Mouse (Mus musculus) mouse trophoblast stem cell (cell line): Measurements from ENCODE around the gene Rtl8b.
"Not testable (repeated sequence)": the region's sequence is repeated elsewhere in the genome, so short reads cannot be mapped to it uniquely, and the experiment has no call there.

ENCODE experiments used
- in situ Hi-C, 2 experiments: fragments of 300-500 bp; cut with MseI, MboI; formaldehyde crosslinking; loops; 2 replicates in 1 of 2; 3 replicates in 1 of 2; pipeline ENCODE4 v1.15.1; 2025

The Rtl8b gene

DNA sequence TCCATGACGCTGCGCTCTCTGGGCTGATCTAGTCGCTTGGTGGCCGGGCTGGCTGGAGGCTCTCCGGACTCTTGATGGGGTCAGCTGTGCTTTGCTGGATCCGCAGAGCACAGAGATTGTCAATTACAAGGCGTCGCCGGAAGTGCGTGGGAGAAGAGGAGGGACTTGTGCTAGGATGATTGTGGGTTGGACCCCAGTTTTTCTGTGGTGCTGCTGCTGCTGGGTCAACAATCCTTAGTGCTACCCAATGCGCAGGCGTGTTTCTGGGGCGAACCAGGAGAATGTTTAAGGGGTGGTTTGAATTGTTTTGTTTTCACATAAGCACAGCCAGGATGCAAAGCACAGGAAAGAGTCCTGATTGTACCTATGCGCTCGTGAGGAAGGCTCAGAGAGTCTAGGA lies at the start of gene Rtl8b:
TSS of gene Rtl8b (minus strand) at position 115 of the 400 bp plus-strand sequence.
- in situ Hi-C loops, result loop anchor here in 1 of 2 experiments (5.0 kb wide), 1 partner anchor 68 kb away; no protein-coding TSS in a partner anchor

DNA sequence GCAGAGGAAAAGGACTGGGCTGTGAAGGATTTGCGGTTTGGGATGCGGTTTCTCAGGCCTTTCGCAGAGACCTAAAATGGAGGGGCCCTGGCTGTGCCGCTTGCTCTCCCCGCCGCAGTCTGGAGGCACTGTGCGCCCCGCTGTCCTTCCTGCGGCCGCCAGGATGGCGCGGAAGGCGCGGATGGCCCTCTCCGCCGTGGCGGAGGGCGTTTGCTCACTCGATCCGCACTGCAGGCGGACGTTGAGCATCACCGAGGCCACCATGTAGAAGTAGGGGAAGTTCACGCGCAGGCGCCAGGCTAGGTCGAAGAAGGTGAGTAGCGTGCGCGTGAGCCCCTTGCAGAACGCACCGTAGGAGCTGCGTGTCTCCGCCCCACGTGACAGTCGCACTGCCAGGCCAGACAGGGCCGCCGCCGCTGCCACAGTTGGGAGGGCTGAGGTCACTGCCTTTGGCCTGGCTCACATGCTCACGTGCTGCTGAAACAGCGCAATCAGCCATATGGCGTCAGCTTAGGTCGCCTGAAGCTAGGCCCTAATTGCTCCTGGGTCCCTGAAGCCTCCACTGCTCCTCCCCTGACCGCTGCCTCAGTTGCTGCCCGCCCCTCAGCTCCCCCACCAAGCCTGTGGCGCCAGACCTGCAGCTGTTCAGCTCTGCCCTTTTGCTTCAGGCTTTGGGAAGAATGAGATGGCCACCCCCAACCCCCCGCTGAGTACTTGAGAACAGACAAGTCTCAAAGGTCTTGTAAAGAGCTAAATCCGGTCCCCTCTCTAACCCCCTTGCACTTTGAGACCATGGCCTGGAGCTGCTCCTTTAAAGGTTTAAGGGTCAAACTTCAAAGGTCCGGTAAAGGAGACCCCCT lies 46.3 kb upstream of the Rtl8b start:
- in situ Hi-C loops, result no loop called here

DNA sequence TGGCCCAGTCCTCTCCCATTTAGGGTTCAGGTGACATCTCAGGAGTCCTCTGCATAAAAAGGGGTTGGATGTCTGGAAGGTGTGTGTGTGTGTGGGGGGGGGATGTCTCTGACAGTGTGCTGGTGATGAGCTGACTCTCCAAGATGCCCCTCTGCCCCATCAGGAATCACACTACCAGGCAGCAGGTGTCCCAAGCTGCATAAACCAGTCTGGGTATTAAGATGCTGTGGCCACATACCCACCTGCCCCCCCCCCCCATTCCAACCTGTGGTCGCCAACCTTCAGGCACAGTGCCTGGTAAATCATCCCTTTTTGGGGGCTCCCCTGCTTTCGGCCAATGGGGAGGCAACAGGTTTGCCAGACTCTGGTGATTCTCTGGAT lies 45.7 kb upstream of the Rtl8b start:
- in situ Hi-C loops, result no loop called here

DNA sequence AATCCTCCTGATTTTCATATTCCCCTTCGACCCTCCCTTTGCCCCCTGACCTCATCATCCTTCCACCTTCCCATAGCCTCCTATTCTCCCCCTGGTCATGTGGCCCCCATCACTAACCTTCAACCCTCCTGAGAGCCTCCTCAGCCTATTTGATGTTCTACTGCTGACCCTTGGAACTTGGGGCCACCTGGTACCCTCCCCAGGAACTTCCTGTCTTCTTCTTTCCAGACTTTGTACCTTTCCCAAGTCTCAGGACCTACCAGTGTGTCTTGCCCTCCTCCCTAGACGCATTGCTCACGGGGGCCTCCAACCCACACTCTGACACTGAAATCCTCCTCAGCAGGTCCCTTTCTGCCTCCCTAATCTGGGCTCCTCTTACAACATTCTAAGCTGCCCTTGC lies 32.5 kb upstream of the Rtl8b start:
- in situ Hi-C loops, result no loop called here

DNA sequence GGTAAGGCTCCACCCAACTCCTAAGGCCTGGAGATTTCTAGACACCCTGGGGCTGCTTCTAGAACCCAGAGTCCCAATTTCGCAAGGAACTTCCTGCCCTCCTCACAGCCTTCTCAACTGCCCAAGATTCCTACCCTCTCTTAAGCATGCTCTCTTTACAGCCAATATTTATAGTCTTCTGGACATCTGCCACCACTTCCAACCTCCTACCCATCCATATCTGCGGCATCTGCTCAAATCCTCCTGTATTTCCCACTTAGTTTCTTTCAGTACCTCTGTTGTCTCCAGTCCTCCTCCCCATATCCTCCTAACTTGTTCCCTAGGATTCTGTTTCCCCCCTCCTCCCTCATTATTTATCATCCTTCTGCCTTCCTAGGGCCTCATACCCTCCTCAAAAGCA lies 29.0 kb upstream of the Rtl8b start:
- in situ Hi-C loops, result no loop called here

DNA sequence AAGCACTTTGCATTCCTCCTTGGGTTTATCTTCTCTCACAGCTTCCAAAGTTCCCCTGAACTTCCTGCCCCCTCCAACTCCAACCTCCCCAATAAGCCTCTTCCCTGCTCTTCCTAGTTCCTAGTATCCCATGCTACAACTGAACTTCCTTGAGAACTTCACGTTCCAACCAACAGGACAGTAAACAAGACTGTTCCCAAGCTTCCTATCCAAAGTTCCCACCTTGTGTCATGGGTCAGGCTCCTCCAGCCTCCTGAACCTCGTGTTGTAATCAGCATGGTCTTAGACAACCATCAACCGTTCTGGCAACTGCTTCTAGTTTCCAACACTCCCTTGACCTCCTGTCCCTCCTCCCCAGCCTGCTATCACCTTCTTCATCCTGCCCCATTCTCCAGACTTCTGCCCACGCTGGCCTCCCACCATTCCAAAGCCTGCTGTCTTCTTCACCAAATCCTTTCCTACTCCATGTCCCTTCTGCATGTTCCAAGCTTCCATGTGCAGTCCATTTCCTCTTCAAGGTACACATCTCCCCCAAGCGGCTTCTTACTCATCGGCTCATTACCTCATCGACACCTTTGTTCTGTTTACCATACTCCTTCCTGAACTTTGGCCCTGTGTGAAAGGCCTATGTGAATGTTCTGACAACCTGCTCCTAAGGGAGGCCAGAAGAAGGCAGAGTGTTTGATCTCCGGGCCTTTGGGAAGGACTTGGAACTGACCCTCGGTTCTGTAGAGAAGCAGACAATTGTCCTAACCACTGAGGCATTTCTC lies 24.0 kb upstream of the Rtl8b start:
- in situ Hi-C loops, result no loop called here

DNA sequence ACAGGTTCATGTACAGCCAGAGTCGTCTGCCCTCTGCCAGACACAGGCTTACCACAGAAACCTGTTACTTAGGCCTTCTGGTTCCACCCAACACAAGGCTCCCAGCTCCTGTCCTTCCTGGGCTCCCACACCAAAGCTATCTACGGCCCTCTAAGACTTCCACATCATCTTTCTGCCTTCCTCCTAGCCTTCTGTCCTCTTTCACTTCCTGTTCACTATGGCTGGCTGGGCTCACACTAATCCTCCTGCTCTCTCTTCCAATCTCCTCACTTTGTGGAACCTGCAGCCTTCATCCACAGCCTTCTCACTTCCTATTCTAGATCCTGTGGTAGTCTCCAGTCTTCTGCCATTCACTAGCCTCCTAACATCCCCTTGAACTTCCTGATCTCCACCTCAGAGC lies 22.9 kb upstream of the Rtl8b start:
- in situ Hi-C loops, result no loop called here

DNA sequence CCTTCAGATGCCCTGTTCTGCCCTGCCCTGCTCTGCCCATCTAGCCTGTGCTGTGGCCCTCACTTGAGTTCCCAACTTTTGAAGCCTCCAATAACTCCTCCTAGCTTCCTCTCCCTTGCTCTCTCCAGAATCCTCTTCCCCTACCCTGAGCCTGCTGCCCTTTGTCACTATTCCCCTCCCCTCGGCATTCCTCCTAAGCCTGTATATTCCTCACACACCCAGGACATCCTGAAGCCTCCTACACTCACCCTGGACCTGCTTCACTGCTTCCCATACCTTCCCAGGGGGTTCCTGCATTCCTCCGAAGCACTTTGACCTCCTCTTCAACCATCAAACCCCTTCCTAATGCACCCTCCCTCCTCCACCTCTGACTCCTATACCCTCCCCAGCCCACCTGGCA lies 21.9 kb upstream of the Rtl8b start:
- in situ Hi-C loops, result no loop called here

DNA sequence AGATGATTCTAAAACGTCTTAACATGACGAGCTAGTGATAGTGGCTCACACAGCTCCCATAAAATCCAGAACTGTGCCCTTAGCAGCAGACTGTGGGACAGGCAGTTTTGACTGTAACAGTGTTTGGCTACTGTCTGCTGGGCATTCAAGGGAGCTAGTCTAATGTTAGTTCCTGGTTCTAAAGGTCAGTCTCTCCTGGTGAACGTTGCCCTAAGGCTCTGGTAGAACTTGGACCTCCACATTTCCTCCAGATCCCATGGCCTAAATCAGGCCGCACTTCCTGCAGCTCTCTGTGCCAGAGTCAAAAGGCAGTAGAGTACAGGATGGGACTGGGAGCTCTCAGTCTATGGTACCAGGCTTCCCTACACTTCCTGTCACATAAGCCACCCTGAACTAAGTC lies 14.5 kb upstream of the Rtl8b start:
- in situ Hi-C loops, result not testable (repeated sequence)

DNA sequence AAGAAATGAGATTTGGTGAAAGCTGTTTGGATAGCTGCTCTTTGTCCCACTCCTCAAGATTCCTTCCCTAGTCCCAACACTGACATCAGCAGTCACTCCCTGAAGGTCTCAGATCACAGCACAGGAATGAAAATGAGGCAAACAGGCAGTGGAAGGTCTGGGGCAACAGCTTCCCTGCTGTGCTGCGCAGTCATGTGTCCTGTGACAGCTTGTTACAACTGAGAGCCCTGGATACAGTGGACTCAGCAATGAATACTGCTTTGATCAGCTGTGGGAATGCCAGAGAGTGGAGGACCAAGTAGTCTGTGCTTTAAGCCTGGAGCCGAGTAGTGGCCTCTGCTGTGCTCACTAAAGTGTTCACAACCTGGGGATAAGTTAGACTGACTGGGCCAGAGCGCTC lies 12.4 kb upstream of the Rtl8b start:
- in situ Hi-C loops, result not testable (repeated sequence)

DNA sequence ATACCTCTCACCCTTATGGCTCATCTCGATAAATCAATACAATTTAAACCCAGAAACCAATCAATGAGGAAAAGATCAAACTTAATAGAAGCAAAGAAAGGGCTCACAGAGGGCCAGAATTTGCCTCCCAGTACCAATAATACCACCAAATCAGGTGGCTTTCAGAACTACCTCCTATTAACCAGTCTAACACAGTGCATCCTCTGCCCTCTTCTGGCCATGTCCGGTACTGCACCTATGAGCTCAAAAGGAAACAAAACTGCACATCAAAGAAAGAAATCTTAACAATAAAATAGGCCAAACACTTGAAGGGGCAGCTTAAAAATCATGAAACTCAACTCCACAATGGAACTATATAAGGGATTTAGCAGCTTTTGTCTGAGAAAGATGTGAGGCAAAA lies 6.7 kb upstream of the Rtl8b start:
- in situ Hi-C loops, result not testable (repeated sequence)

DNA sequence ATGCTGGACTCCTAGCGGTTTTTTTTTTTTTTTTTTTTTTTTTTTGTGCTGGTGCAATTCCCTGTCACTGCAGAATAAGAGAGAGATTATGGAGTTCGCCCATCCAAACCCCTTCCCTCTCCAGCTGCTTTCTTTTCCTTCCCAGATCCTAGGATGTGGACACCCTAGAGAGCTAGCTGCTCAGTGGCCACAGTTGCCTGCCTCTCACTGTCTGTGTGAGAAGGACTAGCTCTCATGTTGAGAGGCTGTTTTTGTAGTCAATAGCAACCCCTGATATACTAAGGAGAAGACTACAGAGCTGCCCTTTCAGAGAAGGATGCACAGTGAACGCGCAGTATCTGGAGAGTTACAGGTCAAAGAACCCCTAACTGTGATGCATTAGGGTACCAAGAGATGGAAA lies 488 bp upstream of the Rtl8b start:
- in situ Hi-C loops, result loop anchor here in 1 of 2 experiments (5.0 kb wide), 1 partner anchor 68 kb away; no protein-coding TSS in a partner anchor

DNA sequence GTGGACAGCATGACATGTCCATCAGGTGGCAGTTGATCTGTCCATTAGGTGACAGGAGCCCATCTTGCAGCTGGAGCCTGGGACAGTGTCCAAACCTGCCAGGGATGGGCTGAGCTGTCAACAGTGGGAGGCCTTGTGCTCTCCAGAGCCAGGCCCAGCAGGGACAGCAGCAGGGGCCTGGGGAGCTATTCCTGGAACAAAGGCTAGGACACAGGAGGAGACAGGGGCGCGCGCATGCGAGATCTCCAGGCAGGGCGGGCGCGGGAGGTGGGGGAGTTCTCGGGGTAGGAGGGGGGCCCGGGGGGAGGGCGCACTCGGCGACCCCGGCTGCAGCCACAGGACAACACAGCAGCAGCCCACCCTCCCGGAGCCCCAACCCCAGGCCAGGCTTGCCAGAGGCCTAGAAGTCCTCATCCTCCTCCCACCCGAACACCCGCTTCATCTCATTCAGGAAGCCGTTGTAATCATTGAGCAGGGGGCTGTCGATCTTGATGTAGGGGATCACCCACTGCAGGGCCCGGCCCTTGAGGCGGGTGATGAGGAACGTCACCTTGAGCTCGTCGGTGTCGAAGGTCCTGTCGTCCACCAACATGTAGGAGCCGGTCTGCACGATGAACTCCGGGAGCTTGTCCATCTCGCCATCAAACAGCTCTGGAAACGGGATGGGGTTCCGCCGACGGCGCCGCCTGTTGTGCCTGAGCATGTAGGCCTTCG lies 494 bp downstream of the Rtl8b start:
- in situ Hi-C loops, result loop anchor here in 1 of 2 experiments (5.0 kb wide), 1 partner anchor 67 kb away; no protein-coding TSS in a partner anchor

DNA sequence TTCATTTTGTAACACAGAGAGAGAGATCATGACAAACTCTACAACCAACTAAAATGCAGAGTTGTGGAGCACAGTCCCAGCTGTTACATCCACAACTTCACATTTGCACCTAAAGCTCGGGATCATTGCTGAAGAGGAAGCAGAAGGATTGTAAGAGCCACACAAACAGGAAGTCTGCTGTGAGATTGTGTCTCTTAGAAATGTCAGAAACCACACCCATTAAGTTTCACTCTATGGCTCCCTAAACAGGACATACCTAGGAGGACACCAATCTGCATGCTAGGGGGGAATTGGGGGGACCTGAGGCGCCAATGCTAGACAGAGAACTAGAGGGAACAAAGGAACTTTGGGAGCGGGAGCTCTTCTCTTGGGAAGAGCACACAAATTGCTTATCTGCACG lies 17.3 kb downstream of the Rtl8b start:
- in situ Hi-C loops, result not testable (repeated sequence)

DNA sequence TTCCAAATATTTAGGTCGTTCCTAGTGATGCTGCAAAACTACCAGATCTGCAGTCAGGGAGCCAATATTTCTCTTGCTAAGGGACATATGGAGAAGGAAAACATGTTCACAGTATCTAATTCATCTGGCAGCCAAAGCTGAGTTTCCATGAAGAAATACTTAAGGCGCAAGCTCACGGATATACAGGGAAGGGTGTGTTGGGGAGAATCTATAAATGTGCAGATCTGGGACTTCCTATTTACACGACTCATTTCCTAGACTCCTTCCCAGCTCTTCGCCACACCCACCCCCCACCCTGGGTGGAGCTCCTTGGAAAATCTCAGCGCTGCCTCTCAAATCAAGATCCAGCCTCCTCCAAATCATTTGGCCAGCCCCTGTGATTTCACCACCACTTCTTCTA lies 24.3 kb downstream of the Rtl8b start:
- in situ Hi-C loops, result no loop called here

DNA sequence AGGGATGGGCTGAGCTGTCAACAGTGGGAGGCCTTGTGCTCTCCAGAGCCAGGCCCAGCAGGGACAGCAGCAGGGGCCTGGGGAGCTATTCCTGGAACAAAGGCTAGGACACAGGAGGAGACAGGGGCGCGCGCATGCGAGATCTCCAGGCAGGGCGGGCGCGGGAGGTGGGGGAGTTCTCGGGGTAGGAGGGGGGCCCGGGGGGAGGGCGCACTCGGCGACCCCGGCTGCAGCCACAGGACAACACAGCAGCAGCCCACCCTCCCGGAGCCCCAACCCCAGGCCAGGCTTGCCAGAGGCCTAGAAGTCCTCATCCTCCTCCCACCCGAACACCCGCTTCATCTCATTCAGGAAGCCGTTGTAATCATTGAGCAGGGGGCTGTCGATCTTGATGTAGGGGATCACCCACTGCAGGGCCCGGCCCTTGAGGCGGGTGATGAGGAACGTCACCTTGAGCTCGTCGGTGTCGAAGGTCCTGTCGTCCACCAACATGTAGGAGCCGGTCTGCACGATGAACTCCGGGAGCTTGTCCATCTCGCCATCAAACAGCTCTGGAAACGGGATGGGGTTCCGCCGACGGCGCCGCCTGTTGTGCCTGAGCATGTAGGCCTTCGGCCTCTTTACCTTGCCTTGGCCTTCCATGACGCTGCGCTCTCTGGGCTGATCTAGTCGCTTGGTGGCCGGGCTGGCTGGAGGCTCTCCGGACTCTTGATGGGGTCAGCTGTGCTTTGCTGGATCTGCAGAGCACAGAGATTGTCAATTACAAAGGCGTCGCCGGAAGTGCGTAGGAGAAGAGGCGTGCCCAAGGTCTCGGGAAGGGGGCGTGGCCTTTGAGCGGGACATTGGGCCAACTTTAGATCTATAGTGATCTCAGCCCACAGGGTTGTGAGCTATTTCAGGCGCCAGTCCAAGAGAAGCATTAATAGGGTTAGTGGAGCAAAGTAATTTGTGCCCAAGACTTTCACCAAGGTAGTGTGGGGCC lies 26.9 kb downstream of the Rtl8b start, which contains the start of gene Rtl8a:
TSS of gene Rtl8a (minus strand) at position 703 of the 982 bp plus-strand sequence.
- in situ Hi-C loops, result not testable (repeated sequence)

DNA sequence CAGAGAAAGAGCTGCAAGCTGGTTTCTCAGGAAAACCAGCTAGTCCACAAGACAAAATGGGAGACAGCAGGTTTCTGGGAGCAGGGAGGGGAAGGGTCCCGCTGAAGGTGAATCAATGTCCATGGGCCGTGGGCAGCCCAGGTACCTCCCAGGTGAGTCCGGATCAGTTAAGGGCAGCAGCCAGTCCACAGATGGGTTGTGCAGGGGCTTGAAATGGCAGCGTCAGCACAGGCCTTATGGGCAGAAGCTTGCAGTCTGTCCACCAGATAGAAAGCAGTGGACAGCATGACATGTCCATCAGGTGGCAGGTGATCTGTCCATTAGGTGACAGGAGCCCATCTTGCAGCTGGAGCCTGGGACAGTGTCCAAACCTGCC lies 27.6 kb downstream of the Rtl8b start:
- in situ Hi-C loops, result not testable (repeated sequence)

DNA sequence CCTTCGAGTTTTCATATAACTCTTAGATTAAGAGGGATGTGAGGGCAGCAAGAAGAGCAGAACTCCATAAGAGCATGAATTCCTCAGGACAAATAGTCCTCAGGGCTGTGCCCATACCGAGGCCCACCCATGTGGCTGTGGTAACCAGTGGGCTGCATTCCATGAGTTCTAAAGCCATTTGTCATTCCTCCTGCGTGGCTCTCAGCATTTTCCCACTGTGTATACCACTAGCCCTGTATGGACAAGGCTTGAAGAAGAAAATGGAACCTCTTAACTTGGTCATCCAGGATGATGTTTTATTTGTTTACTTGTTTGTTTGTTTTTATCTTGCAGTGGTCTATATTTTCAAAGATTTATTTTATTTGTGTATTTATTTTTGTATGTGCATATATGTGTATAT lies 32.1 kb downstream of the Rtl8b start:
- in situ Hi-C loops, result not testable (repeated sequence)
